Mouse (Mus musculus) neural tube, embryonic 11.5 days (tissue): ENCODE data around the gene Atp11a. TPM values are rescaled to one million over a fixed set of nuclear protein-coding genes. Genes with fewer than 3 reads are reported as not detected.

Experiments
- ATAC-seq: fragments of 200-750 bp; cut with Nextera tagmentation; 2 replicates; pipeline ENCODE4 v1.8.0; 2017; ENCODE audit warnings: moderate number of reproducible peaks, mild to moderate bottlenecking, moderate TSS enrichment, moderate library complexity; ENCODE audit not compliant: insufficient read depth, low FRiP score, low TSS enrichment
- DNase-seq: peaks from one replicate; pipeline ENCODE4 v3.0.0-alpha.2; 2015; ENCODE audit warnings: low spot score
- H3K27ac ChIP-seq: fragments of 300-500 bp; sonication (generic); 2 replicates; pipeline ENCODE4 v1.5.1; 2014; ENCODE audit warnings: low read depth, mild to moderate bottlenecking, low read length
- H3K27me3 ChIP-seq: fragments of 300-500 bp; sonication (generic); 2 replicates; pipeline ENCODE4 v1.6.1; 2014; ENCODE audit warnings: mild to moderate bottlenecking, low read length, mixed read lengths; ENCODE audit not compliant: control insufficient read depth, insufficient read depth
- H3K36me3 ChIP-seq: fragments of 300-500 bp; sonication (generic); 2 replicates; pipeline ENCODE4 v1.6.1; 2014; ENCODE audit warnings: mild to moderate bottlenecking, low read length, moderate library complexity, mixed read lengths; ENCODE audit not compliant: control insufficient read depth, insufficient read depth
- H3K4me1 ChIP-seq: fragments of 300-500 bp; sonication (generic); 2 replicates; pipeline ENCODE4 v1.6.1; 2014; ENCODE audit warnings: low read length, mixed read lengths; ENCODE audit not compliant: control insufficient read depth, insufficient read depth
- H3K4me2 ChIP-seq: fragments of 300-500 bp; sonication (generic); 2 replicates; pipeline ENCODE4 v1.6.1; 2014; ENCODE audit warnings: low read depth, mild to moderate bottlenecking, moderate library complexity
- H3K4me3 ChIP-seq: fragments of 300-500 bp; sonication (generic); 2 replicates; pipeline ENCODE4 v1.5.1; 2014; ENCODE audit warnings: low read depth, low read length
- H3K9ac ChIP-seq: fragments of 300-500 bp; sonication (generic); 2 replicates; pipeline ENCODE4 v1.6.1; 2014; ENCODE audit warnings: mild to moderate bottlenecking, low read length
- H3K9me3 ChIP-seq: fragments of 300-500 bp; sonication (generic); 2 replicates; pipeline ENCODE4 v1.6.1; 2016; ENCODE audit warnings: low read length; ENCODE audit not compliant: control insufficient read depth
- WGBS: fragments of 180-500 bp; shearing (Covaris S2); extraction: QIAGEN DNeasy Blood & Tissue Kit; methylation state at CpG from one replicate; pipeline ENCODE4 v1.1.7; 2014; 5-methylcytosine and 5-hydroxymethylcytosine counted together
- polyA plus RNA-seq: library from polyadenylated mRNA; unstranded; fragments of >200 nt; fragmentation: Nextera tagmentation; extraction: Ambion mirVana; gene quantifications from 2 replicates; pipeline ENCODE4 v1.2.1, GENCODE M21; 2014

The Atp11a gene
- polyA plus RNA-seq, 1 experiment from 2014 or later: 13.0 TPM

- no peak overlapping the region for H3K27ac ChIP-seq
- ATAC-seq (no peak), DNase-seq (no peak)
These were observed 18.6 kb downstream of the Atp11a start for GRCm38 (mm10) chr8:12775302-12775975.

GRCm38 (mm10) chr8:12776166-12776565 lies 19.4 kb downstream of the Atp11a start:
- H3K4me2 ChIP-seq: no peak overlapping the region
- 77% methylated on average over 10 of the region's 10 CpGs for WGBS
- no peaks in the 10 kb centered on the region for H3K9me3 ChIP-seq
- no peak for DNase-seq
- no peaks in the 10 kb centered on the region for H3K27me3 ChIP-seq
- no peak overlapping the region for H3K4me3 ChIP-seq
- no peak overlapping the region for H3K27ac ChIP-seq
- no peak for ATAC-seq
- H3K36me3 ChIP-seq: no peaks in the 10 kb centered on the region
- H3K4me1 ChIP-seq: no peaks in the 10 kb centered on the region
- no peak overlapping the region for H3K9ac ChIP-seq

More at GRCm38 (mm10) chr8:12775302-12775975, 18.6 kb downstream of the Atp11a start:
- Histone ChIP-seq H3K4me2 (no peak overlapping the region), H3K36me3 (no peaks in the 10 kb centered on the region), H3K4me1 (no peaks in the 10 kb centered on the region), H3K27me3 (no peaks in the 10 kb centered on the region), H3K4me3 (no peak overlapping the region), H3K9ac (no peak overlapping the region), H3K9me3 (no peaks in the 10 kb centered on the region)
- WGBS: 75% methylated on average over 9 of the region's 9 CpGs

- no peak overlapping the region for H3K27ac ChIP-seq
- H3K9ac ChIP-seq: no peak overlapping the region
- no peak for DNase-seq
- no peaks in the 10 kb centered on the region for H3K9me3 ChIP-seq
- H3K4me3 ChIP-seq: no peak overlapping the region
- H3K36me3 ChIP-seq: no peaks in the 10 kb centered on the region
- H3K27me3 ChIP-seq: no peaks in the 10 kb centered on the region
- H3K4me2 ChIP-seq: no peak overlapping the region
- no peaks in the 10 kb centered on the region for H3K4me1 ChIP-seq
- 69% methylated on average over 5 of the region's 5 CpGs for WGBS
- ATAC-seq: no peak
These were observed 20.4 kb downstream of the Atp11a start for GRCm38 (mm10) chr8:12777171-12777570.

GRCm38 (mm10) chr8:12779541-12779940 lies 22.7 kb downstream of the Atp11a start:
- H3K4me2 ChIP-seq: no peak overlapping the region
- H3K27ac ChIP-seq: no peak overlapping the region
- no peak overlapping the region for H3K9ac ChIP-seq
- H3K36me3 ChIP-seq: no peaks in the 10 kb centered on the region
- no peaks in the 10 kb centered on the region for H3K4me1 ChIP-seq
- 89% methylated on average over 4 of the region's 4 CpGs for WGBS
- no peak for ATAC-seq
- no peaks in the 10 kb centered on the region for H3K27me3 ChIP-seq
- H3K9me3 ChIP-seq: no peaks in the 10 kb centered on the region
- no peak for DNase-seq
- H3K4me3 ChIP-seq: no peak overlapping the region

- Histone ChIP-seq H3K27me3 (no peaks in the 10 kb centered on the region), H3K9me3 (no peaks in the 10 kb centered on the region), H3K4me2 (no peak overlapping the region), H3K36me3 (no peaks in the 10 kb centered on the region), H3K27ac (no peak overlapping the region), H3K4me3 (no peak overlapping the region), H3K4me1 (no peaks in the 10 kb centered on the region), H3K9ac (no peak overlapping the region)
- 68% methylated on average over 8 of the region's 8 CpGs for WGBS
- ATAC-seq: no peak
- no peak for DNase-seq
These were observed 28.7 kb downstream of the Atp11a start for GRCm38 (mm10) chr8:12785508-12785907.

GRCm38 (mm10) chr8:12786261-12786957 lies 29.6 kb downstream of the Atp11a start:
- H3K4me3 ChIP-seq: no peak overlapping the region
- no peak for DNase-seq
- no peak overlapping the region for H3K27ac ChIP-seq
- H3K4me1 ChIP-seq: no peaks in the 10 kb centered on the region
- H3K9me3 ChIP-seq: no peaks in the 10 kb centered on the region
- no peak for ATAC-seq
- H3K36me3 ChIP-seq: no peaks in the 10 kb centered on the region
- WGBS: 89% methylated on average over 14 of the region's 14 CpGs
- no peaks in the 10 kb centered on the region for H3K27me3 ChIP-seq
- H3K9ac ChIP-seq: no peak overlapping the region
- no peak overlapping the region for H3K4me2 ChIP-seq

- Histone ChIP-seq H3K27ac (no peak overlapping the region), H3K4me1 (no peaks in the 10 kb centered on the region), H3K36me3 (no peaks in the 10 kb centered on the region), H3K9me3 (no peaks in the 10 kb centered on the region), H3K4me2 (no peak overlapping the region), H3K4me3 (no peak overlapping the region), H3K27me3 (no peaks in the 10 kb centered on the region), H3K9ac (no peak overlapping the region)
- 86% methylated on average over 12 of the region's 12 CpGs for WGBS
- no peak for DNase-seq
- ATAC-seq: no peak
These were observed 30.1 kb downstream of the Atp11a start for GRCm38 (mm10) chr8:12786958-12787301.

GRCm38 (mm10) chr8:12787427-12787826 lies 30.6 kb downstream of the Atp11a start:
- Histone ChIP-seq H3K4me2 (no peak overlapping the region), H3K27me3 (no peaks in the 10 kb centered on the region), H3K9ac (no peak overlapping the region), H3K27ac (no peak overlapping the region), H3K9me3 (no peaks in the 10 kb centered on the region), H3K4me3 (no peak overlapping the region), H3K4me1 (no peaks in the 10 kb centered on the region), H3K36me3 (no peaks in the 10 kb centered on the region)
- ATAC-seq: no peak
- no peak for DNase-seq
- 64% methylated on average over 8 of the region's 8 CpGs for WGBS

GRCm38 (mm10) chr8:12788695-12789094 lies 31.9 kb downstream of the Atp11a start:
- Histone ChIP-seq H3K9ac (no peak overlapping the region), H3K36me3 (no peaks in the 10 kb centered on the region), H3K27me3 (no peaks in the 10 kb centered on the region), H3K4me1 (no peaks in the 10 kb centered on the region), H3K4me3 (no peak overlapping the region), H3K4me2 (no peak overlapping the region), H3K9me3 (no peaks in the 10 kb centered on the region), H3K27ac (no peak overlapping the region)
- DNase-seq (no peak), ATAC-seq (no peak)
- WGBS: 80% methylated on average over 9 of the region's 9 CpGs
